Mouse (Mus musculus): ENCODE data around the gene Prima1.

The Prima1 gene

GRCm38 (mm10) chr12:103226121-103226520 is 15.8 kb downstream of the Prima1 start:
- DNase-seq (ENCODE audit: low spot score in 2 of 2) = no peak

GRCm38 (mm10) chr12:103223671-103224070 is 18.3 kb downstream of the Prima1 start:
- DNase-seq (ENCODE audit: low spot score in 2 of 2) = no peak

DNA sequence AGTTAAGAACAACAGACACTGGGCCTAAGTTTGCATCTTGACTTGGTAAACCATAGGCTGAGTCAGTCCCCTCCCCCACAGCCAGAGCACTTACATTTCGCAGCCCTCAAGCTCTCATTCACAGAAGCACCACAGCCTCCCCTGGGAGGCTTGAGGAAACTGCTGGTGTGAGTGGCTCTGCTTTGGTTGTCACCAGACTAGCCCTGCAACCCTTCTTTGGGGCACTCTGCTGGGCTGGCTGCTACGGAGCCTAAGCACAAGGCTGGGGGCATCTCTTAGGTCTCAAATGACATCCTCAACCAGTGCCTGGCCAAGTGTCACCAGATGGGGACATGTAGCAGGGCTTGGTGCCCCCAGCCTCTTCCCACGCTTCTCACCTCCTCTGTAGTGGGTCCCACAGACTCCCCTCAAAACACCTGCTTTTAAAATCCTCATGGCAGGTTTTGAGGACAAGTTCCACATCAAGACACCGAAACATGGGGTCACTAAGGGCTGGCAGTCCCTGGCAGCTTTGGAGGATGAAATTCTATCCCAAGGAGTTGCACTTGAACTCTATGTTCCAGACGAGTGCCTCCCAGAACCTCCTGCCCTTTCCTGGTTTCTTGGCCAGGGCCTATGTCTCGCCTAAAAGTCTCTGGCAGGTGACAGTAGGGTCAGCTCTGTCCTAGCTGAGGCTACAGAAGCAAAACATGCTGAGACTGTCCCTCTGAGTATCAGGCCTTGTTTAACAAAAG is 25.9 kb downstream of the Prima1 start:
- DNase-seq (ENCODE audit: low spot score in 2 of 2) = no peak

- no peak for DNase-seq (ENCODE audit: low spot score in 2 of 2)
Observed at GRCm38 (mm10) chr12:103214797-103215196, 27.2 kb downstream of the Prima1 start.

DNA sequence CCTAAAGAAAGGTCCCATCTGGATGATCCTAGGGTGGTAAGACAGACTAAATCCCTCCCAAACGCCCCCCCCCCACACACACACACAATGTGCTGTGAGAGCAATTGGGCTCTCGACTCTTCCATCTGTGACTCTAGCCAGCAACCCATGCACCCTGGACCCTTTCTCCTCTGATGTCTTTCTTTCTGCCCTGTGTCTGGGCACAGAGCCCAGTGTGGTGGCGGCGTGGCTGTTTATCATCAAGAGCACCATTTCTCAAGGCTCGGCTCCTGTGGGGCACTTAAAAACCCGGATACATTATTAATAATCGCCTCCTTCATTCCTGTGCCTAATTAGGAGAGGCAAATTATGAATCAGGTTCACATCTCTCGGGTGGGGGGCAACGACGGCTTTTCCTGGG is 27.7 kb downstream of the Prima1 start:
- DNase-seq (ENCODE audit: low spot score in 2 of 2) = peak in 1 of 2 experiments; percentile 27

GRCm38 (mm10) chr12:103213591-103213990 is 28.4 kb downstream of the Prima1 start:
- no peak for DNase-seq (ENCODE audit: low spot score in 2 of 2)

DNA sequence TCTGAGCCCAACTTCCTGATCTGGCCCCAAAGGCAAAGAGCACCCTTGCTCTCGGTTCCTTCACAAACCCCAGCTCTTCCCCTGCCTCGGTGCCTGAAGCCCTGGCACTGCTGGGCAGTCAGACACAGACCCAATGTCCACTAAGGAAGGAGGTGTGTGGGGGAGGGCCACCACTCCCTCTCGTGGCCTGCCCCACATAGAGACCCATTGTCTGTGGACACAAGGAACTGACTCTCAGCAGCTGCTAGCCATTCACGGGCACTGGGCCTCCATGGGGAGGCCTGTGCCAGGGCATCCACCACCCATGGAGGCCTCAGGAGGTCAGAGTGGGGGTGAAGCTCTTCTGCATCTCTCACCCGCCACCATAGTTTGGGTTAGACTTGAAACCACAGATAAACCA is 30.9 kb downstream of the Prima1 start:
- peak in 1 of 2 experiments; percentile 13 for DNase-seq (ENCODE audit: low spot score in 2 of 2)

GRCm38 (mm10) chr12:103209581-103209980 is 32.4 kb downstream of the Prima1 start:
- no peak for DNase-seq (ENCODE audit: low spot score in 2 of 2)

DNA sequence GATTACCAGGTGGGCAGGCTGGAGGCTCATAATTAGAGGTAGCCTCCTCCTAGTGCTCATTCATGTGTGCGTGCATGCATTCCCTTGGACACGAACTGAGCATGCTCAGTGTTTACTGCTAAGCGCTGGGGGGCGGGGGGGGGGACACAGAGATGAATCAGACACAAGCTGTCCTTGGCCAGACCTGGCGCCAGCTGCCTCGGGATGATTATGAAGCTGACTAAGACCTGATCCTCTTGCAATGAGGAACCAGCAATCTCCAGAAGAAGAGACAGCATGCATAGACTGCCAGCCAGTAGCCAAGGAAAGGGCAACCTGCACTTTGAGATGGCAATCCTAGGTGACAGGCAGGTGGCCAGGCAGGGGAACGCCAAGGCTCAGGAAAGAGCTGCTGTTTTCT is 36.4 kb downstream of the Prima1 start:
- peak; percentile 37 to 46 for DNase-seq (ENCODE audit: low spot score in 2 of 2)

DNA sequence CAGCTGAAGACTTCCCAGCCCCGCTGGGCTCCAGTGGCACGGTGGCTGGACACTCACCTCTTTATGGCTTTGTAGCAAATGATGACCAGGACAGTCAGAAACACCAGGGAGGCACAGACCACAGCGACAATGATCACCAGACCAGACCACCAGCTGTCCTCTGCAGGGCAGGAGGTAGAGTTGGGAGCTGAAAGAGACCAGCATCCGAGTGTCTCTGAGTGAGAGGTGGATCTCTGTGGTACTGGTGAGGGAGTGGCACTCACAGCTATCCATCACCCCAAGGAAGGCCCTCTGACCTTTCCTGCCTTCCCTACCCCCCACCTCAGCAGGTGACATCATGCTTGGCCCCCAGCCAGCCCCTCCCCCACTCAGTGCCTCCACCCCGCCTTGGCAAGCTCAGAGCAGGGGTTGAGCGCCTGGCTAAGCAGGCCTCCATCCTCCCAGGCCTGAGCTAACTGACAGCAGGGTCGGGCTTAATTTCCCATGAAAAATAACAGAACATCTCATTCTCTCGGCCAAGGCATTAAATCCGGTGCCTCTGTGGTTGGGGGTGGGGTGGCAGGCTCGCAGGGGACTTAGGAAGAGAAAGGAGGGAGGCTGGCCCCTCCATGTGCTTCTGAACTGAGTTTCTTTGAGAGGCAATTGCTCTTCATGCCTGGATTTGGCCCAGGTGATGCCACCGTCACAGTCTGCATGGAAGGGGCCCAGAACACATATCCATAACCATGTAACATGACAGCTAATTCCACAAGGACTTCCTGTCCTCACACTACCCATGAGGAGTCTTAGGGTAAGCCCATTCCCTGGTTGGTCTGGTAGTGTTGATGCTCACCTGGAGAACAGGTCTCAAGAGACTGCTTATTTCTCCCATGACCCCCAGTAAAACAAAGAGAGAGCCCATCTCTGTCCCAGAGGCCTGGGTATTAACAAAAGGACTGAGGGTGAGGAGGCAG is 39.1 kb downstream of the Prima1 start:
- DNase-seq (ENCODE audit: low spot score in 2 of 2) = no peak

GRCm38 (mm10) chr12:103192996-103193395 is 49.0 kb downstream of the Prima1 start:
- no peak for DNase-seq (ENCODE audit: low spot score in 2 of 2)

GRCm38 (mm10) chr12:103189771-103190170 is 52.2 kb downstream of the Prima1 start:
- peak; percentile 78 to 81 for DNase-seq (ENCODE audit: low spot score in 2 of 2)

- no peak for DNase-seq (ENCODE audit: low spot score in 2 of 2)
Observed at GRCm38 (mm10) chr12:103188223-103188622, 53.7 kb downstream of the Prima1 start.

- DNase-seq (ENCODE audit: low spot score in 2 of 2) = no peak
Observed at GRCm38 (mm10) chr12:103187020-103187419, 54.9 kb downstream of the Prima1 start.

GRCm38 (mm10) chr12:103183057-103183456 is 58.9 kb downstream of the Prima1 start:
- no peak for DNase-seq (ENCODE audit: low spot score in 2 of 2)

DNA sequence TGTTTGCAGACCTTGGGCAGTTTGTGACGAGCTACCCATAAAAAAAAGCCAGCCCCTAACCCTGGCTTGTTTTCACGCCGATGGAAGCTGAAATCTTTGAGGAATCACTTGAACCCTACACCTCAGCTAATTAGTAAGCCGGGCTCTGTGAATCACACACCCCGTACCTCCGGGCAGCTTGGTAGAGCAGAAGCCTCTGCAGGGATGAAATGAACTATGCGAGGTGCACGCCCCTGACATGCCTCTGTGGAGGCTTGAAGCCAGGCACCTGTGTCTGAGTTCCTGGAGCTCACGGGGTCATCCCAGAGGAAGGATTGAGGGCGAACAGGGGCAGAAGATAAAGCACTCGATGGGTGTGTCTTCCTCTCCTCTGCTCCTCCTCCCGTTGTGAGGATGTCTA is 73.1 kb downstream of the Prima1 start:
- DNase-seq (ENCODE audit: low spot score in 2 of 2) = no peak

- DNase-seq (ENCODE audit: low spot score in 2 of 2) = no peak
Observed at GRCm38 (mm10) chr12:103164101-103165030, 77.6 kb downstream of the Prima1 start.

DNA sequence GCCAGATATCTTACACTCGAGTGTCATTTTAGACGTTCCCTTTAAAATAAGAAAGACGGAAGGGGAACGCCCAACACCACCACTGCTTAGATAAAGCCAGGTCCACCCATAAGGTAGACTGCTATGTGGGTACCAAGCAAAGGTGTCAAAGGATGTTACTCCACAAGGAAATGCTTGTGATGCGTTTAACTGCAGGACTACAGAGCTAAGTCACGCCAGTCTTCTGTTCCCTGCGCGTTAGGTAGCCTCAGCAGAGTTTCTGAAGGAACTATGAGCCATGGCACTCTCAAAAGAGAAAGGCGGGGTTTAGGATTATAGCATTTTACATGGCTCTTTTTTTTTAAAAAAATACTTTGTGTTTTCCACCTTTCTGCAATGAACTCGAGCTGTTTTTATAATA is 78.4 kb downstream of the Prima1 start:
- DNase-seq (ENCODE audit: low spot score in 2 of 2) = no peak

GRCm38 (mm10) chr12:103160721-103161120 is 81.2 kb downstream of the Prima1 start:
- no peak for DNase-seq (ENCODE audit: low spot score in 2 of 2)

DNA sequence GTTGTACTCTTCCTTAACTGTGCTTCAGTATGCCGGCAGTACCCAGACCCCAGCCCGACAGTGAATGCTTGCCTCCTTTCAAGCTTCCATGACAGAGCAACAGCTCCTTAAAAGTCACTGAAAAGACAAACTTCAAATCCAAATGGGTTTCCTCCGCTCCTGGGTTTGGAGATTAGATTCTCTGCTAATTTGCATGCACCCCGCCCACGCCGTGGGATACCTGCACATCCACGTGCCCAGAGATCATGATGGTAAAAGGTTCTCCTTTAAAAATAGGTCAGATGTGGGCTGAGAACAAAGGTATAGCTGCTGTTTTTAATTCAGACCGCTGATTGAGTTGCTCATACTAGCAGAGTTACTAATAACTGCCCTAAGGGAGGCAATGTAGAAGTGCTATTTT is 82.9 kb downstream of the Prima1 start:
- peak; percentile 35 to 42 for DNase-seq (ENCODE audit: low spot score in 2 of 2)

DNA sequence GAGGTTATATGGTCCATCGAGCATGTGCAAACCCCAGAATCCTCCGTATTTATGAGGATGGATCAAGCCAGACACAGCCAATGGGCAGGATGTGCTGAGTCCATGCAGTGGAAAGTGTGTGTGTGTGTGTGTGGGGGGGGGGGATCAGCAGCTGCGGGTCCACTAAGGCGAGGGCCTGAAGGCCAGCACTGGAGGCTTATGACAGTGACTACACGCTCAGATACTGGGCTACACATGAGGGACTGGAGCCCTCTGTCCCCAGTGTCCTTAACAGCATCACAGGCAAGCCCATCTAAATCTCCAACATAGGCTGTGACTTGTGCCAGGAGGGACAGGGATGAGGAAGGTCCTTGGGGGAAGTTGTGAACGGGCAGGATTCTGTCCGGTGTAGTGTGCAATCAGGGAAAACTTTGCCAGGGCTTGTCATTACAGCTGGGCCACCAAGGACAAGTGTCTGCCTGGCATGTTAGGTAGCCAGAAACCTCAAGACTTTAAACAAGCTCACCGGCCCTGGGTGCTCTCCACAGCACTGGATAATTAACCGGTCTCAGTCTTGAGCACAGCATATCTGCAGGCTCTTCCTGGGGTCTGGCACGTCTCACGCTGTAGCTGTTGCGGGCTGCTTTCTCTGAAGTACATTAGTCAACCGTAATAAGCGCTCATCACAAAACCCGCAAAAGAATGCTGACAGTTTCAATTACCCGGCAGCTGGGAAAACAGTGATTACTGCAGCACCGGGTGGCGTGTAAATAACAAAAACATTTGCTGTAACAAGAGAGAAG is 84.6 kb downstream of the Prima1 start:
- no peak for DNase-seq (ENCODE audit: low spot score in 2 of 2)

Measured in right cerebral cortex, adult 2 months (tissue).